Mouse (Mus musculus): Measurements from ENCODE around the gene Aspa. TPM values are rescaled to one million over a fixed set of nuclear protein-coding genes. Genes with fewer than 3 reads are reported as not detected.

The Aspa gene
- polyA plus RNA-seq, 1 experiment from 2014 or later: 0.50 TPM

- H3K9ac ChIP-seq: no peak overlapping the region
- H3K4me3 ChIP-seq (ENCODE audit: low read depth, low read length): no peak overlapping the region
- no peaks in the 10 kb centered on the region for H3K36me3 ChIP-seq (ENCODE audit: insufficient read depth)
- H3K27ac ChIP-seq (ENCODE audit: low read depth): no peak overlapping the region
- DNase-seq (no peak), ATAC-seq (ENCODE audit: insufficient read depth) (no peak)
- TF ChIP-seq CTCF (IDR thresholded peaks at IDR 0.05; ENCODE audit: low read depth): no peak
- no peaks in the 10 kb centered on the region for H3K4me1 ChIP-seq (ENCODE audit: insufficient read depth)
- H3K27me3 ChIP-seq (ENCODE audit: insufficient read depth, low read length): no peaks in the 10 kb centered on the region
- 77% methylated on average over 3 of the region's 3 CpGs for WGBS
- H3K9me3 ChIP-seq (ENCODE audit: low read depth, low read length): no peaks in the 10 kb centered on the region
- H3K4me2 ChIP-seq: no peak overlapping the region
Measured at GRCm38 (mm10) chr11:73260457-73260856, 68.9 kb downstream of the Aspa start.

GRCm38 (mm10) chr11:73258664-73259063 lies 70.7 kb downstream of the Aspa start:
- Histone ChIP-seq H3K27me3 (ENCODE audit: insufficient read depth, low read length) (no peaks in the 10 kb centered on the region), H3K4me2 (no peak overlapping the region), H3K9ac (no peak overlapping the region), H3K27ac (ENCODE audit: low read depth) (no peak overlapping the region), H3K4me1 (ENCODE audit: insufficient read depth) (no peaks in the 10 kb centered on the region), H3K4me3 (ENCODE audit: low read depth, low read length) (no peak overlapping the region), H3K36me3 (ENCODE audit: insufficient read depth) (no peaks in the 10 kb centered on the region), H3K9me3 (ENCODE audit: low read depth, low read length) (no peaks in the 10 kb centered on the region)
- ATAC-seq (ENCODE audit: insufficient read depth) (no peak), DNase-seq (no peak)
- no peak for TF ChIP-seq CTCF (IDR thresholded peaks at IDR 0.05; ENCODE audit: low read depth)

GRCm38 (mm10) chr11:73257362-73257945 lies 71.9 kb downstream of the Aspa start:
- H3K4me2 ChIP-seq: no peak overlapping the region
- H3K9me3 ChIP-seq (ENCODE audit: low read depth, low read length): no peaks in the 10 kb centered on the region
- 60% methylated on average over 4 of the region's 4 CpGs for WGBS
- H3K4me1 ChIP-seq (ENCODE audit: insufficient read depth): no peaks in the 10 kb centered on the region
- H3K4me3 ChIP-seq (ENCODE audit: low read depth, low read length): no peak overlapping the region
- no peak for TF ChIP-seq CTCF (IDR thresholded peaks at IDR 0.05; ENCODE audit: low read depth)
- ATAC-seq (ENCODE audit: insufficient read depth) (no peak), DNase-seq (no peak)
- no peak overlapping the region for H3K27ac ChIP-seq (ENCODE audit: low read depth)
- H3K27me3 ChIP-seq (ENCODE audit: insufficient read depth, low read length): no peaks in the 10 kb centered on the region
- no peaks in the 10 kb centered on the region for H3K36me3 ChIP-seq (ENCODE audit: insufficient read depth)
- H3K9ac ChIP-seq: no peak overlapping the region

Other genes starting within 250 kb of the Aspa start
- gene Itgae, start 239.0 kb downstream of the Aspa start, polyA plus RNA-seq (2014; fragmentation: Nextera tagmentation; extraction: Ambion mirVana): 0.38 and 0.55 TPM in 2 replicates
- 23.2 and 23.3 TPM in 2 replicates for gene Haspin, start 191.3 kb downstream of the Aspa start, polyA plus RNA-seq (2014; fragmentation: Nextera tagmentation; extraction: Ambion mirVana)
- 0.15 and 0.21 TPM in 2 replicates for gene P2rx5, start 169.2 kb downstream of the Aspa start, polyA plus RNA-seq (2014; fragmentation: Nextera tagmentation; extraction: Ambion mirVana)
- gene Emc6, start 152.6 kb downstream of the Aspa start, polyA plus RNA-seq (2014; fragmentation: Nextera tagmentation; extraction: Ambion mirVana): 118 and 135 TPM in 2 replicates
- gene Tax1bp3, start 152.5 kb downstream of the Aspa start, polyA plus RNA-seq (2014; fragmentation: Nextera tagmentation; extraction: Ambion mirVana): 252 and 263 TPM in 2 replicates
- gene Ctns, start 130.6 kb downstream of the Aspa start, polyA plus RNA-seq (2014; fragmentation: Nextera tagmentation; extraction: Ambion mirVana): 11.4 and 12.7 TPM in 2 replicates
- gene Shpk, start 130.1 kb downstream of the Aspa start, polyA plus RNA-seq (2014; fragmentation: Nextera tagmentation; extraction: Ambion mirVana): 0.93 and 1.3 TPM in 2 replicates
- gene Trpv1, start 95.3 kb downstream of the Aspa start, polyA plus RNA-seq (2014; fragmentation: Nextera tagmentation; extraction: Ambion mirVana): not detected in 2 replicates
- 0.09 and 0.18 TPM in 2 replicates for gene Trpv3, start 62.2 kb downstream of the Aspa start, polyA plus RNA-seq (2014; fragmentation: Nextera tagmentation; extraction: Ambion mirVana)
- not detected in 2 replicates for gene Gm49340, start 145 bp upstream of the Aspa start, polyA plus RNA-seq (2014; fragmentation: Nextera tagmentation; extraction: Ambion mirVana)
- not detected in 2 replicates for gene Spata22, start 145 bp upstream of the Aspa start, polyA plus RNA-seq (2014; fragmentation: Nextera tagmentation; extraction: Ambion mirVana)
- gene Olfr20, start 21.2 kb upstream of the Aspa start, polyA plus RNA-seq (2014; fragmentation: Nextera tagmentation; extraction: Ambion mirVana): not detected in 2 replicates
- gene Olfr376, start 41.6 kb upstream of the Aspa start, polyA plus RNA-seq (2014; fragmentation: Nextera tagmentation; extraction: Ambion mirVana): not detected in 2 replicates
- gene Olfr1, start 70.0 kb upstream of the Aspa start, polyA plus RNA-seq (2014; fragmentation: Nextera tagmentation; extraction: Ambion mirVana): not detected in 2 replicates
- gene Olfr378, start 98.9 kb upstream of the Aspa start, polyA plus RNA-seq (2014; fragmentation: Nextera tagmentation; extraction: Ambion mirVana): not detected in 2 replicates
- gene Olfr380, start 127.9 kb upstream of the Aspa start, polyA plus RNA-seq (2014; fragmentation: Nextera tagmentation; extraction: Ambion mirVana): not detected in 2 replicates
- not detected in 2 replicates for gene Olfr381, start 162.0 kb upstream of the Aspa start, polyA plus RNA-seq (2014; fragmentation: Nextera tagmentation; extraction: Ambion mirVana)
- not detected in 2 replicates for gene Olfr382, start 187.6 kb upstream of the Aspa start, polyA plus RNA-seq (2014; fragmentation: Nextera tagmentation; extraction: Ambion mirVana)

All from lung, embryonic 14.5 days (tissue).